Mouse (Mus musculus): ENCODE measurements around the gene Acyp1. TPM values are rescaled to one million over a fixed set of nuclear protein-coding genes. Genes with fewer than 3 reads are reported as not detected.

Gene Acyp1
- polyA plus RNA-seq (2017; shearing (Covaris generic)) = 10 to 100 TPM; 46.4 to 92.5 TPM

GRCm38 (mm10) chr12:85287809-85288485 is at the start of gene Acyp1:
Gene Acyp1 (minus strand): TSS chr12:85288438.

GRCm38 (mm10) chr12:85288486-85289156 is 383 bp upstream of the Acyp1 start, which contains the start of gene Zc2hc1c:
Gene Zc2hc1c (plus strand): TSS chr12:85288591.

GRCm38 (mm10) chr12:85270319-85270718 is 17.9 kb downstream of the Acyp1 start, which contains the start of gene Mlh3:
Gene Mlh3 (minus strand): TSS chr12:85270599.

Other genes starting within 250 kb of the Acyp1 start
- gene Prox2, start 177.7 kb downstream of the Acyp1 start, polyA plus RNA-seq (2017; shearing (Covaris generic)) = 1 to 10 TPM; 4.9 to 6.6 TPM
- 100 to 1,000 TPM in 1 of 2 experiments, 10 to 100 TPM in 1; 96.3 to 110 TPM for gene Dlst, start 177.6 kb downstream of the Acyp1 start, polyA plus RNA-seq (2017; shearing (Covaris generic))
- gene Rps6kl1, start 137.2 kb downstream of the Acyp1 start, polyA plus RNA-seq (2017; shearing (Covaris generic)) = 1 to 10 TPM in 1 of 2 experiments, under 1 TPM in 1; 0.53 to 1.4 TPM
- gene Pgf, start 110.6 kb downstream of the Acyp1 start, polyA plus RNA-seq (2017; shearing (Covaris generic)) = under 1 TPM in 1 of 2 experiments, not detected in 1; 0.59 TPM
- 100 to 1,000 TPM; 102 to 115 TPM for gene Eif2b2, start 69.0 kb downstream of the Acyp1 start, polyA plus RNA-seq (2017; shearing (Covaris generic))
- 10 to 100 TPM in 1 of 2 experiments, 1 to 10 TPM in 1; 9.0 to 11.1 TPM for gene Mlh3, start 17.8 kb downstream of the Acyp1 start, polyA plus RNA-seq (2017; shearing (Covaris generic))
- gene Zc2hc1c, start 153 bp upstream of the Acyp1 start, polyA plus RNA-seq (2017; shearing (Covaris generic)) = under 1 TPM in 1 of 2 experiments, not detected in 1; 0.58 TPM
- gene Nek9, start 50.9 kb upstream of the Acyp1 start, polyA plus RNA-seq (2017; shearing (Covaris generic)) = 10 to 100 TPM; 26.4 to 32.2 TPM
- gene Tmed10, start 86.4 kb upstream of the Acyp1 start, polyA plus RNA-seq (2017; shearing (Covaris generic)) = 100 to 1,000 TPM; 140 to 162 TPM
- 100 to 1,000 TPM in 1 of 2 experiments, 10 to 100 TPM in 1; 59.7 to 201 TPM for gene Fos, start 185.5 kb upstream of the Acyp1 start, polyA plus RNA-seq (2017; shearing (Covaris generic))

Data from inflammation-experienced regulatory T-cells (primary cell).